Mouse (Mus musculus) thymus, adult 2 months (tissue): ENCODE measurements around the gene Sox18. TPM values are rescaled to one million over a fixed set of nuclear protein-coding genes. Genes with fewer than 3 reads are reported as not detected.
A peak's percentile ranks its signal among the peaks of the same experiment; 100 is the strongest.

ENCODE experiments used
- DNase-seq: peaks from one replicate; pipeline ENCODE4 v3.0.0; 2021
- H3K27ac ChIP-seq: fragments of 200-500 bp; 2 replicates; pipeline ENCODE4 v1.5.1; 2012; ENCODE audit warnings: low read length, control low read depth; ENCODE audit not compliant: control insufficient read depth, insufficient read depth
- H3K27me3 ChIP-seq: fragments of 200-500 bp; 2 replicates; pipeline ENCODE4 v1.6.1; 2012; ENCODE audit warnings: mild to moderate bottlenecking, low read length, moderate library complexity, mixed read lengths; ENCODE audit not compliant: control insufficient read depth, insufficient read depth
- H3K36me3 ChIP-seq: fragments of 200-500 bp; 2 replicates; pipeline ENCODE4 v1.6.1; 2012; ENCODE audit warnings: mild to moderate bottlenecking, low read length, moderate library complexity; ENCODE audit not compliant: control insufficient read depth, insufficient read depth
- H3K4me1 ChIP-seq: fragments of 200-500 bp; replicated peaks from 2 replicates; pipeline ENCODE4 v1.6.1; 2012; ENCODE audit warnings: low read length; ENCODE audit not compliant: control insufficient read depth, insufficient read depth
- H3K4me3 ChIP-seq: fragments of 200-500 bp; 2 replicates; pipeline ENCODE4 v1.5.1; 2012; ENCODE audit warnings: mild to moderate bottlenecking, low read length, control low read depth, moderate library complexity; ENCODE audit not compliant: control insufficient read depth, insufficient read depth
- CTCF ChIP-seq: fragments of 200-500 bp; IDR thresholded peaks from 2 replicates; pipeline ENCODE4 v1.5.1; 2012; ENCODE audit warnings: mild to moderate bottlenecking, control low read depth, low read length, moderate library complexity, borderline replicate concordance; ENCODE audit not compliant: control insufficient read depth, poor library complexity, insufficient read depth; ENCODE audit errors: extremely low read depth
- POLR2A ChIP-seq: fragments of 200-500 bp; IDR thresholded peaks from 2 replicates; pipeline ENCODE4 v1.6.1; 2012; ENCODE audit warnings: mild to moderate bottlenecking, low read length, control low read depth, moderate library complexity; ENCODE audit not compliant: control insufficient read depth, poor library complexity, insufficient read depth; ENCODE audit errors: extremely low read depth
- WGBS: fragments of 180-500 bp; shearing (Covaris S2); methylation state at CpG from one replicate; pipeline ENCODE4 v1.1.7; 2018; 5-methylcytosine and 5-hydroxymethylcytosine counted together
- polyA plus RNA-seq: library from polyadenylated mRNA; depleted of rRNA; stranded (reverse); fragments of >200 nt; gene quantifications from 2 replicates; pipeline ENCODE4 v1.2.3, GENCODE M21; 2012

The Sox18 gene
- polyA plus RNA-seq, 1 experiment = 21.7 TPM

GRCm38 (mm10) chr2:181671984-181672383, 544 bp upstream of the Sox18 start:
- TF ChIP-seq POLR2A = no peak
- TF ChIP-seq CTCF = no peak
- WGBS = 68% methylated on average over 7 of the region's 7 CpGs
- no peaks in the 10 kb centered on the region for H3K36me3 ChIP-seq
- H3K27ac ChIP-seq = no peak overlapping the region
- no peak for DNase-seq
- H3K4me1 ChIP-seq = no peaks in the 10 kb centered on the region
- peaks cover 16% of the 10 kb centered on the region; the same call in 1 of the 2 replicates for H3K27me3 ChIP-seq
- H3K4me3 ChIP-seq = no peak overlapping the region

GRCm38 (mm10) chr2:181670913-181671311, 528 bp downstream of the Sox18 start:
- no peaks in the 10 kb centered on the region for H3K4me1 ChIP-seq
- TF ChIP-seq POLR2A (no peak), CTCF (no peak)
- H3K27me3 ChIP-seq = peaks cover 16% of the 10 kb centered on the region; the same call in 1 of the 2 replicates
- H3K36me3 ChIP-seq = no peaks in the 10 kb centered on the region
- WGBS = 4% methylated on average over 41 of the region's 41 CpGs
- H3K4me3 ChIP-seq = 0 out of 2 replicates have a peak overlapping the region, but pooled peaks have one; percentile 4
- no peak overlapping the region for H3K27ac ChIP-seq
- no peak for DNase-seq

DNA sequence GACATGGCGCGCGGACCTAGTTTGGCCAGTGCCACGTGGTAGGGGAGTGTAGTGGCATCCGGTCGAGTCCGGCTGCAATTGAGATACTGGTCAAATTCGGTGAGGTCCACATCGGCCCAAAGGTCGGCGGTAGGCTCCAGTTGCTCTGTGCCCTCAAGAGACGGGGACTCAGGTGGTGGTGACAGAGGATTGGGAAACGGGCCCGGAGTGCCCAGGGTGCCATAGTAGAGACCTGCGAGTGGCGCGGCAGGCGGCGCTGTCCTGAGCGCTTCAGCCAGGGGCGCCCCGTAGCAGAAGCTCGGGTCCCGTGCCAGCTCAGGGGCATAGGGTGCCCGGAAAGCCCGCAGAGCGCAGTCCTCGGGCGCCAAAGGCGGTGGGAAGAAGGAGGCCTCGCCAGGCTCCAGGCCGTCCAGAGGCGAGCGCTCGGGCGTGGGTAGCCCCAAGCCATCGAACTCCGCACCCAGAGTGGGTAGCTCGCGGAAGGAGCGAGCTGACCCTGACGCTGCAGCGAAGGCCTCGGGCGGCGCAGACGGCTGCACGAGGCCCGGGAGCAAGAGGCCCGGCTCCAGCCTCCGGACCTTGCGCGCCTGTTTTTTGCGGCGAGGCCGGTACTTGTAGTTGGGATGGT, 1.0 kb downstream of the Sox18 start:
- TF ChIP-seq POLR2A (no peak), CTCF (no peak)
- whole genome bisulfite sequencing = 14% methylated on average over 56 of the region's 56 CpGs
- Histone ChIP-seq H3K4me3 (no peak overlapping the region), H3K27me3 (peaks cover 16% of the 10 kb centered on the region; the same call in 1 of the 2 replicates), H3K36me3 (no peaks in the 10 kb centered on the region), H3K4me1 (no peaks in the 10 kb centered on the region), H3K27ac (no peak overlapping the region)
- DNase-seq = no peak

GRCm38 (mm10) chr2:181663298-181663630, 8.2 kb downstream of the Sox18 start:
- Histone ChIP-seq H3K27ac (no peak overlapping the region; the same call in 1 of the 2 replicates), H3K36me3 (no peaks in the 10 kb centered on the region), H3K4me3 (no peak overlapping the region), H3K4me1 (peaks cover 13% of the 10 kb centered on the region), H3K27me3 (no peaks in the 10 kb centered on the region)
- 45% methylated on average over 4 of the region's 4 CpGs for WGBS
- no peak for TF ChIP-seq CTCF
- TF ChIP-seq POLR2A = no peak
- DNase-seq = no peak

DNA sequence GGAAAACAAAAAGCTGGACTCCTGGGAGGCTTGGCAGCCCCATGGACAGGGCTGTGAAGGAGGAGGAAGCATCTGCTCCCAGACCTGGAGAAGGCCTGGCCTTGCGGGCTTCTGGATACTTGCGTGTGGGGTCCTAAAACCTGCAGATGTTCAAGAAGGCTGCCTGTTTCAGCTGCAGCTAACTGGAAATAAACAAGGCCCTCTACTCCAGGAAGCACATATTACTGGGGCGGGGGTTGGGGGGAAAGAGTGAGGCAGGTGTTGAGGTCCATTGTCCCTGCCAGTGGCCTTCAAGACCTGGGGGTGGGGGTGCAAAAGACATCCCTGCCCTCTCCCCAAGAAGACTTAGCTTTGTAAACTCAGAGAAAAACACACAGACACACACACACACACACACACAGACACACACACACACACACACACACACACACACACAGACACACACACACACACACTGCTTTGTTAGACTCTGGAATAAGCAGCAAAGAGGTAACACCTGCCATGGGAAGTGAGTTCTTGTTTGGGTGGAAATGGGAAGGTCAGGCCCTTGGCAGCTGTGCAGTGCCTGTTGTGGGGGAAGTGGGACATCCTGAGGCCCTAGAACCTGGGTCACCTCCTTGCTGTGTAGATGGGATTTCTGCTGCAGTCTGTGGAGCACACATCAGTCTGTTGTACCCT, 8.7 kb downstream of the Sox18 start:
- H3K27ac ChIP-seq = no peak overlapping the region
- WGBS = 90% methylated on average over 3 of the region's 3 CpGs
- TF ChIP-seq POLR2A = no peak
- TF ChIP-seq CTCF = no peak

GRCm38 (mm10) chr2:181659609-181660055, 11.8 kb downstream of the Sox18 start:
- Histone ChIP-seq H3K36me3 (peaks cover 17% of the 10 kb centered on the region), H3K27ac (no peak overlapping the region), H3K4me1 (peaks cover 13% of the 10 kb centered on the region), H3K27me3 (no peaks in the 10 kb centered on the region), H3K4me3 (no peak overlapping the region)
- TF ChIP-seq POLR2A (no peak), CTCF (peak; percentile 62; the same call in 1 of the 2 replicates)
- peak; percentile 80 for DNase-seq
- 3% methylated on average over 9 of the region's 9 CpGs for WGBS

More for the DNA sequence above, 8.7 kb downstream of the Sox18 start:
- Histone ChIP-seq H3K27me3 (no peaks in the 10 kb centered on the region), H3K4me3 (no peak overlapping the region), H3K4me1 (peaks cover 13% of the 10 kb centered on the region), H3K36me3 (no peaks in the 10 kb centered on the region)
- no peak for DNase-seq
